Mouse (Mus musculus): Measurements from ENCODE around the gene Mgrn1. TPM values are rescaled to one million over a fixed set of nuclear protein-coding genes. Genes with fewer than 3 reads are reported as not detected.

The Mgrn1 gene
- polyA plus RNA-seq, 1 experiment from 2014 or later = 125 TPM

GRCm38 (mm10) chr16:4880136-4880825, 5.8 kb upstream of the Mgrn1 start, which contains the start of gene Ubald1:
Gene Ubald1 (minus strand): TSS chr16:4880315.
- peak; percentile 88 for ATAC-seq (ENCODE audit: low FRiP score)
- peak within 1 kb of the TSS; percentile 91 for H3K9ac ChIP-seq (replicated peaks)
- H3K27me3 ChIP-seq (replicated peaks) = no peaks in the 10 kb centered on the region
- H3K4me1 ChIP-seq = peaks cover 54% of the 10 kb centered on the region
- H3K4me2 ChIP-seq = peak within 1 kb of the TSS; percentile 83
- peaks cover 12% of the 10 kb centered on the region; the same call in 1 of the 2 replicates for H3K36me3 ChIP-seq
- H3K27ac ChIP-seq (replicated peaks) = peak within 1 kb of the TSS; percentile 99
- peak within 1 kb of the TSS; percentile 89 for H3K4me3 ChIP-seq (replicated peaks)
- WGBS = under 1% methylated on average over 48 of the region's 48 CpGs
- no peaks in the 10 kb centered on the region for H3K9me3 ChIP-seq (replicated peaks)

- Histone ChIP-seq H3K9me3 (replicated peaks) (no peaks in the 10 kb centered on the region), H3K27ac (replicated peaks) (peak overlapping the region; percentile 99), H3K27me3 (replicated peaks) (no peaks in the 10 kb centered on the region), H3K36me3 (no peaks in the 10 kb centered on the region), H3K9ac (replicated peaks) (peak overlapping the region; percentile 91), H3K4me1 (peaks cover 44% of the 10 kb centered on the region), H3K4me2 (peak overlapping the region; percentile 79), H3K4me3 (replicated peaks) (peak overlapping the region; percentile 89)
- ATAC-seq (ENCODE audit: low FRiP score) = no peak
- WGBS = 77% methylated on average over 10 of the region's 10 CpGs
Measured at GRCm38 (mm10) chr16:4881400-4882351, 4.4 kb upstream of the Mgrn1 start.

- peak overlapping the region; percentile 95 for H3K4me3 ChIP-seq (replicated peaks)
- H3K4me2 ChIP-seq = peak overlapping the region; percentile 81
Measured at GRCm38 (mm10) chr16:4884930-4885329, 1.1 kb upstream of the Mgrn1 start.

GRCm38 (mm10) chr16:4886690-4887020, 606 bp downstream of the Mgrn1 start:
- Histone ChIP-seq H3K36me3 (no peaks in the 10 kb centered on the region), H3K9me3 (replicated peaks) (no peaks in the 10 kb centered on the region), H3K9ac (replicated peaks) (peak overlapping the region; percentile 92), H3K27me3 (replicated peaks) (no peaks in the 10 kb centered on the region), H3K27ac (replicated peaks) (peak overlapping the region; percentile 92), H3K4me3 (replicated peaks) (peak overlapping the region; percentile 95), H3K4me2 (peak overlapping the region; percentile 81), H3K4me1 (peaks cover 52% of the 10 kb centered on the region)
- peak; percentile 2; the same call in 1 of the 2 replicates for ATAC-seq (ENCODE audit: low FRiP score)
- WGBS = 1% methylated on average over 8 of the region's 8 CpGs

More at GRCm38 (mm10) chr16:4884930-4885329, 1.1 kb upstream of the Mgrn1 start:
- Histone ChIP-seq H3K36me3 (no peaks in the 10 kb centered on the region), H3K27ac (replicated peaks) (peak overlapping the region; percentile 92), H3K27me3 (replicated peaks) (no peaks in the 10 kb centered on the region), H3K9ac (replicated peaks) (no peak overlapping the region), H3K4me1 (peaks cover 54% of the 10 kb centered on the region), H3K9me3 (replicated peaks) (no peaks in the 10 kb centered on the region)
- ATAC-seq (ENCODE audit: low FRiP score) = no peak
- 93% methylated on average over 10 of the region's 10 CpGs for WGBS

- H3K4me3 ChIP-seq (replicated peaks) = no peak overlapping the region
- 78% methylated on average over 4 of the region's 4 CpGs for WGBS
- H3K27ac ChIP-seq (replicated peaks) = no peak overlapping the region
- H3K36me3 ChIP-seq = no peaks in the 10 kb centered on the region
- H3K4me1 ChIP-seq = peaks cover 46% of the 10 kb centered on the region
- no peak for ATAC-seq (ENCODE audit: low FRiP score)
- H3K27me3 ChIP-seq (replicated peaks) = no peaks in the 10 kb centered on the region
- no peaks in the 10 kb centered on the region for H3K9me3 ChIP-seq (replicated peaks)
- H3K9ac ChIP-seq (replicated peaks) = no peak overlapping the region
- H3K4me2 ChIP-seq = no peak overlapping the region
Measured at GRCm38 (mm10) chr16:4890201-4890709, 4.2 kb downstream of the Mgrn1 start.

- H3K27me3 ChIP-seq (replicated peaks) = no peaks in the 10 kb centered on the region
- H3K4me3 ChIP-seq (replicated peaks) = no peak overlapping the region
- ATAC-seq (ENCODE audit: low FRiP score) = no peak
- H3K4me2 ChIP-seq = no peak overlapping the region
- H3K9me3 ChIP-seq (replicated peaks) = no peaks in the 10 kb centered on the region
- H3K27ac ChIP-seq (replicated peaks) = no peak overlapping the region
- WGBS = 89% methylated on average over 6 of the region's 6 CpGs
- H3K36me3 ChIP-seq = no peaks in the 10 kb centered on the region
- no peak overlapping the region for H3K9ac ChIP-seq (replicated peaks)
- H3K4me1 ChIP-seq = peaks cover 45% of the 10 kb centered on the region
Measured at GRCm38 (mm10) chr16:4892171-4892570, 6.1 kb downstream of the Mgrn1 start.

- H3K36me3 ChIP-seq = no peaks in the 10 kb centered on the region
- H3K9ac ChIP-seq (replicated peaks) = no peak overlapping the region
- no peak overlapping the region for H3K27ac ChIP-seq (replicated peaks)
- H3K27me3 ChIP-seq (replicated peaks) = no peaks in the 10 kb centered on the region
- H3K9me3 ChIP-seq (replicated peaks) = no peaks in the 10 kb centered on the region
- no peak overlapping the region for H3K4me2 ChIP-seq
- ATAC-seq (ENCODE audit: low FRiP score) = no peak
- H3K4me3 ChIP-seq (replicated peaks) = no peak overlapping the region
- 91% methylated on average over 7 of the region's 7 CpGs for WGBS
- H3K4me1 ChIP-seq = peaks cover 24% of the 10 kb centered on the region
Measured at GRCm38 (mm10) chr16:4894201-4894908, 8.3 kb downstream of the Mgrn1 start.

GRCm38 (mm10) chr16:4896249-4897027, 10.4 kb downstream of the Mgrn1 start:
- peaks cover 15% of the 10 kb centered on the region for H3K4me1 ChIP-seq
- no peaks in the 10 kb centered on the region for H3K27me3 ChIP-seq (replicated peaks)
- H3K36me3 ChIP-seq = no peaks in the 10 kb centered on the region
- 77% methylated on average over 5 of the region's 5 CpGs for WGBS
- H3K4me2 ChIP-seq = no peak overlapping the region
- no peak overlapping the region for H3K27ac ChIP-seq (replicated peaks)
- no peak for ATAC-seq (ENCODE audit: low FRiP score)
- H3K4me3 ChIP-seq (replicated peaks) = no peak overlapping the region
- no peak overlapping the region for H3K9ac ChIP-seq (replicated peaks)
- H3K9me3 ChIP-seq (replicated peaks) = no peaks in the 10 kb centered on the region

GRCm38 (mm10) chr16:4897146-4897730, 11.2 kb downstream of the Mgrn1 start:
- Histone ChIP-seq H3K9ac (replicated peaks) (no peak overlapping the region), H3K9me3 (replicated peaks) (no peaks in the 10 kb centered on the region), H3K36me3 (no peaks in the 10 kb centered on the region), H3K27me3 (replicated peaks) (no peaks in the 10 kb centered on the region), H3K4me3 (replicated peaks) (no peak overlapping the region), H3K27ac (replicated peaks) (no peak overlapping the region), H3K4me2 (no peak overlapping the region), H3K4me1 (peaks cover 21% of the 10 kb centered on the region)
- no peak for ATAC-seq (ENCODE audit: low FRiP score)
- 56% methylated on average over 7 of the region's 7 CpGs for WGBS

- 84% methylated on average over 6 of the region's 6 CpGs for WGBS
- H3K9me3 ChIP-seq (replicated peaks) = no peaks in the 10 kb centered on the region
- ATAC-seq (ENCODE audit: low FRiP score) = no peak
- no peak overlapping the region for H3K27ac ChIP-seq (replicated peaks)
- H3K4me1 ChIP-seq = peaks cover 23% of the 10 kb centered on the region
- H3K4me3 ChIP-seq (replicated peaks) = no peak overlapping the region
- no peaks in the 10 kb centered on the region for H3K27me3 ChIP-seq (replicated peaks)
- H3K4me2 ChIP-seq = no peak overlapping the region
- no peaks in the 10 kb centered on the region for H3K36me3 ChIP-seq
- H3K9ac ChIP-seq (replicated peaks) = no peak overlapping the region
Measured at GRCm38 (mm10) chr16:4898881-4899280, 12.8 kb downstream of the Mgrn1 start.
